Mouse (Mus musculus) embryonic facial prominence, embryonic 12.5 days (tissue): ENCODE results near the gene Olfr568. TPM values are rescaled to one million over a fixed set of nuclear protein-coding genes. Genes with fewer than 3 reads are reported as not detected.

Experiments used
- ATAC-seq: fragments of 200-750 bp; cut with Nextera tagmentation; 2 replicates; pipeline ENCODE4 v1.8.0; 2017; ENCODE audit not compliant: insufficient number of reproducible peaks, insufficient read depth, low FRiP score, low TSS enrichment
- H3K27ac ChIP-seq: fragments of 300-500 bp; sonication (generic); 2 replicates; pipeline ENCODE4 v1.5.1; 2016; ENCODE audit warnings: mild to moderate bottlenecking
- H3K27me3 ChIP-seq: fragments of 300-500 bp; sonication (generic); 2 replicates; pipeline ENCODE4 v1.6.1; 2016; ENCODE audit warnings: mild to moderate bottlenecking, moderate library complexity
- H3K36me3 ChIP-seq: fragments of 300-500 bp; sonication (generic); 2 replicates; pipeline ENCODE4 v1.6.1; 2016; ENCODE audit warnings: mild to moderate bottlenecking
- H3K4me1 ChIP-seq: fragments of 300-500 bp; sonication (generic); 2 replicates; pipeline ENCODE4 v1.6.1; 2016
- H3K4me2 ChIP-seq: fragments of 300-500 bp; sonication (generic); replicated peaks from 2 replicates; pipeline ENCODE4 v1.6.1; 2016; ENCODE audit warnings: mild to moderate bottlenecking, moderate library complexity
- H3K4me3 ChIP-seq: fragments of 300-500 bp; sonication (generic); 2 replicates; pipeline ENCODE4 v1.5.1; 2016; ENCODE audit warnings: mild to moderate bottlenecking
- H3K9ac ChIP-seq: fragments of 300-500 bp; sonication (generic); 2 replicates; pipeline ENCODE4 v1.6.1; 2016; ENCODE audit warnings: mild to moderate bottlenecking, moderate library complexity
- H3K9me3 ChIP-seq: fragments of 300-500 bp; sonication (generic); 2 replicates; pipeline ENCODE4 v1.6.1; 2016; ENCODE audit warnings: mild to moderate bottlenecking, moderate library complexity
- WGBS: fragments of 180-500 bp; shearing (Covaris S2); methylation state at CpG from one replicate; pipeline ENCODE4 v1.1.7; 2016; 5-methylcytosine and 5-hydroxymethylcytosine counted together
- polyA plus RNA-seq: library from polyadenylated mRNA; unstranded; fragments of >200 nt; fragmentation: Nextera tagmentation; extraction: Ambion mirVana; gene quantifications from 2 replicates; pipeline ENCODE4 v1.2.1, GENCODE M21; 2016

Gene Olfr568
- polyA plus RNA-seq, result not detected in 2 replicates

GRCm38 (mm10) chr7:102876822-102877221 is at the start of gene Olfr568:
TSS of gene Olfr568 (plus strand) at chr7:102877122.
- Histone ChIP-seq H3K27me3 (no peaks in the 10 kb centered on the region), H3K9ac (no peak within 1 kb of the TSS), H3K4me2 (no peak within 1 kb of the TSS), H3K27ac (no peak within 1 kb of the TSS), H3K4me1 (no peaks in the 10 kb centered on the region), H3K4me3 (no peak within 1 kb of the TSS), H3K9me3 (no peaks in the 10 kb centered on the region), H3K36me3 (no peaks in the 10 kb centered on the region)
- no peak for ATAC-seq

- Histone ChIP-seq H3K4me1 (no peaks in the 10 kb centered on the region), H3K9me3 (no peaks in the 10 kb centered on the region), H3K9ac (no peak overlapping the region), H3K4me3 (no peak overlapping the region), H3K4me2 (no peak overlapping the region), H3K27me3 (no peaks in the 10 kb centered on the region), H3K27ac (no peak overlapping the region), H3K36me3 (no peaks in the 10 kb centered on the region)
- ATAC-seq, result no peak
Observed at GRCm38 (mm10) chr7:102855807-102856206, 21.1 kb upstream of the Olfr568 start.

- Histone ChIP-seq H3K9me3 (no peaks in the 10 kb centered on the region), H3K36me3 (no peaks in the 10 kb centered on the region), H3K27ac (no peak within 1 kb of the TSS), H3K4me1 (no peaks in the 10 kb centered on the region), H3K27me3 (no peaks in the 10 kb centered on the region), H3K9ac (no peak within 1 kb of the TSS), H3K4me3 (no peak within 1 kb of the TSS), H3K4me2 (no peak within 1 kb of the TSS)
- 85% methylated on average over 1 of the region's 1 CpGs for WGBS
- ATAC-seq, result no peak
Observed at GRCm38 (mm10) chr7:102858665-102859064, 18.3 kb upstream of the Olfr568 start, which contains the start of gene Olfr566. TSS of gene Olfr566 (minus strand) at chr7:102858765.

GRCm38 (mm10) chr7:102890782-102891181 is 13.9 kb downstream of the Olfr568 start, which contains the start of gene Olfr569:
TSS of gene Olfr569 (minus strand) at chr7:102890882.
- H3K27me3 ChIP-seq, result no peaks in the 10 kb centered on the region
- no peaks in the 10 kb centered on the region for H3K4me1 ChIP-seq
- no peak within 1 kb of the TSS for H3K4me3 ChIP-seq
- H3K36me3 ChIP-seq, result no peaks in the 10 kb centered on the region
- 60% methylated on average over 3 of the region's 3 CpGs for WGBS
- ATAC-seq, result no peak
- H3K9ac ChIP-seq, result no peak within 1 kb of the TSS
- H3K27ac ChIP-seq, result no peak within 1 kb of the TSS
- H3K9me3 ChIP-seq, result no peaks in the 10 kb centered on the region
- no peak within 1 kb of the TSS for H3K4me2 ChIP-seq

- H3K4me3 ChIP-seq, result no peak overlapping the region
- 27% methylated on average over 1 of the region's 1 CpGs for WGBS
- H3K9me3 ChIP-seq, result no peaks in the 10 kb centered on the region
- no peak overlapping the region for H3K4me2 ChIP-seq
- H3K4me1 ChIP-seq, result no peaks in the 10 kb centered on the region
- no peaks in the 10 kb centered on the region for H3K27me3 ChIP-seq
- no peak overlapping the region for H3K27ac ChIP-seq
- no peak overlapping the region for H3K9ac ChIP-seq
- no peaks in the 10 kb centered on the region for H3K36me3 ChIP-seq
- no peak for ATAC-seq
Observed at GRCm38 (mm10) chr7:102915261-102915660, 38.3 kb downstream of the Olfr568 start.

GRCm38 (mm10) chr7:102916405-102916804 is 39.5 kb downstream of the Olfr568 start:
- no peaks in the 10 kb centered on the region for H3K36me3 ChIP-seq
- H3K4me3 ChIP-seq, result no peak overlapping the region
- H3K27me3 ChIP-seq, result no peaks in the 10 kb centered on the region
- 63% methylated on average over 5 of the region's 5 CpGs for WGBS
- no peaks in the 10 kb centered on the region for H3K9me3 ChIP-seq
- no peak overlapping the region for H3K4me2 ChIP-seq
- no peaks in the 10 kb centered on the region for H3K4me1 ChIP-seq
- H3K9ac ChIP-seq, result no peak overlapping the region
- no peak for ATAC-seq
- no peak overlapping the region for H3K27ac ChIP-seq

GRCm38 (mm10) chr7:102917032-102917875 is 40.3 kb downstream of the Olfr568 start, which contains the start of gene Olfr571:
TSS of gene Olfr571 (minus strand) at chr7:102917536.
- Histone ChIP-seq H3K27ac (no peak within 1 kb of the TSS), H3K9ac (no peak within 1 kb of the TSS), H3K27me3 (no peaks in the 10 kb centered on the region), H3K9me3 (no peaks in the 10 kb centered on the region), H3K4me2 (no peak within 1 kb of the TSS), H3K4me1 (no peaks in the 10 kb centered on the region), H3K4me3 (no peak within 1 kb of the TSS), H3K36me3 (no peaks in the 10 kb centered on the region)
- peak; percentile 56; the same call in 1 of the 2 replicates for ATAC-seq
- 65% methylated on average over 4 of the region's 4 CpGs for WGBS

GRCm38 (mm10) chr7:102919632-102920031 is 42.7 kb downstream of the Olfr568 start:
- ATAC-seq, result no peak
- Histone ChIP-seq H3K9ac (no peak overlapping the region), H3K36me3 (no peaks in the 10 kb centered on the region), H3K9me3 (no peaks in the 10 kb centered on the region), H3K4me3 (no peak overlapping the region), H3K27ac (no peak overlapping the region), H3K4me1 (no peaks in the 10 kb centered on the region), H3K27me3 (no peaks in the 10 kb centered on the region), H3K4me2 (no peak overlapping the region)
- 22% methylated on average over 1 of the region's 1 CpGs for WGBS

GRCm38 (mm10) chr7:102924109-102924508 is 47.2 kb downstream of the Olfr568 start, which contains the start of gene Olfr572:
TSS of gene Olfr572 (plus strand) at chr7:102924409.
- no peak within 1 kb of the TSS for H3K27ac ChIP-seq
- no peak within 1 kb of the TSS for H3K4me2 ChIP-seq
- no peaks in the 10 kb centered on the region for H3K9me3 ChIP-seq
- no peaks in the 10 kb centered on the region for H3K4me1 ChIP-seq
- no peaks in the 10 kb centered on the region for H3K27me3 ChIP-seq
- H3K36me3 ChIP-seq, result no peaks in the 10 kb centered on the region
- no peak for ATAC-seq
- H3K9ac ChIP-seq, result no peak within 1 kb of the TSS
- 61% methylated on average over 1 of the region's 1 CpGs for WGBS
- no peak within 1 kb of the TSS for H3K4me3 ChIP-seq

GRCm38 (mm10) chr7:102927105-102927504 is 50.2 kb downstream of the Olfr568 start:
- 78% methylated on average over 3 of the region's 3 CpGs for WGBS
- Histone ChIP-seq H3K36me3 (no peaks in the 10 kb centered on the region), H3K4me3 (no peak overlapping the region), H3K27me3 (no peaks in the 10 kb centered on the region), H3K4me1 (no peaks in the 10 kb centered on the region), H3K9ac (no peak overlapping the region), H3K9me3 (no peaks in the 10 kb centered on the region), H3K27ac (no peak overlapping the region), H3K4me2 (no peak overlapping the region)
- no peak for ATAC-seq
